Mouse (Mus musculus): ENCODE results near the gene Ugt3a1. TPM values are rescaled to one million over a fixed set of nuclear protein-coding genes. Genes with fewer than 3 reads are reported as not detected.

Gene Ugt3a1
- polyA plus RNA-seq, 1 experiment from 2014 or later, result not detected

Other genes with a start within 250 kb of the Ugt3a1 start
- gene Nadk2, start 205.6 kb upstream of the Ugt3a1 start, polyA plus RNA-seq (2014; fragmentation: Nextera tagmentation; extraction: Ambion mirVana), result 122 and 148 TPM in 2 replicates
- 2.9 and 4.6 TPM in 2 replicates for gene Lmbrd2, start 136.3 kb upstream of the Ugt3a1 start, polyA plus RNA-seq (2014; fragmentation: Nextera tagmentation; extraction: Ambion mirVana)
- gene Skp2, start 121.5 kb upstream of the Ugt3a1 start, polyA plus RNA-seq (2014; fragmentation: Nextera tagmentation; extraction: Ambion mirVana), result 73.8 and 81.1 TPM in 2 replicates
- not detected in 2 replicates for gene Ugt3a2, start 58.7 kb downstream of the Ugt3a1 start, polyA plus RNA-seq (2014; fragmentation: Nextera tagmentation; extraction: Ambion mirVana)
- gene Capsl, start 159.1 kb downstream of the Ugt3a1 start, polyA plus RNA-seq (2014; fragmentation: Nextera tagmentation; extraction: Ambion mirVana), result 0.66 and 0.84 TPM in 2 replicates

Data from liver, embryonic 11.5 days (tissue).